Mouse (Mus musculus) limb, embryonic 11.5 days (tissue): ENCODE measurements around the gene Olfr132. TPM values are rescaled to one million over a fixed set of nuclear protein-coding genes. Genes with fewer than 3 reads are reported as not detected.
"Not testable (repeated sequence)": the region's sequence is repeated elsewhere in the genome, so short reads cannot be mapped to it uniquely, and the experiment has no call there.

Source experiments
- ATAC-seq: fragments of 200-750 bp; cut with Nextera tagmentation; 2 replicates; pipeline ENCODE4 v1.8.0; 2017; ENCODE audit warnings: low read depth; ENCODE audit not compliant: insufficient number of reproducible peaks, low FRiP score, low TSS enrichment
- DNase-seq: peaks from one replicate; pipeline ENCODE4 v3.0.0-alpha.2; 2015; ENCODE audit warnings: low spot score
- H3K27ac ChIP-seq: fragments of 300-500 bp; sonication (generic); replicated peaks from 2 replicates; pipeline ENCODE4 v1.5.1; 2014; ENCODE audit warnings: low read depth, mild to moderate bottlenecking, low read length
- H3K27me3 ChIP-seq: fragments of 300-500 bp; sonication (generic); 2 replicates; pipeline ENCODE4 v1.6.1; 2014; ENCODE audit warnings: mild to moderate bottlenecking, low read length, mixed read lengths; ENCODE audit not compliant: control insufficient read depth, insufficient read depth
- H3K36me3 ChIP-seq: fragments of 300-500 bp; sonication (generic); 2 replicates; pipeline ENCODE4 v1.6.1; 2014; ENCODE audit warnings: mild to moderate bottlenecking, low read length, moderate library complexity, mixed read lengths; ENCODE audit not compliant: control insufficient read depth, insufficient read depth
- H3K4me1 ChIP-seq: fragments of 300-500 bp; sonication (generic); 2 replicates; pipeline ENCODE4 v1.6.1; 2014; ENCODE audit warnings: low read length, mixed read lengths; ENCODE audit not compliant: control insufficient read depth, insufficient read depth
- H3K4me2 ChIP-seq: fragments of 300-500 bp; sonication (generic); 2 replicates; pipeline ENCODE4 v1.6.1; 2014; ENCODE audit warnings: low read depth, mild to moderate bottlenecking, moderate library complexity; ENCODE audit not compliant: severe bottlenecking
- H3K4me3 ChIP-seq: fragments of 300-500 bp; sonication (generic); 2 replicates; pipeline ENCODE4 v1.5.1; 2014; ENCODE audit warnings: low read depth, low read length
- H3K9ac ChIP-seq: fragments of 300-500 bp; sonication (generic); 2 replicates; pipeline ENCODE4 v1.6.1; 2014; ENCODE audit warnings: mild to moderate bottlenecking, low read length
- H3K9me3 ChIP-seq: fragments of 300-500 bp; sonication (generic); 2 replicates; pipeline ENCODE4 v1.6.1; 2016; ENCODE audit warnings: low read length; ENCODE audit not compliant: control insufficient read depth
- WGBS: fragments of 180-500 bp; shearing (Covaris S2); extraction: QIAGEN DNeasy Blood & Tissue Kit; methylation state at CpG from one replicate; pipeline ENCODE4 v1.1.7; 2014; 5-methylcytosine and 5-hydroxymethylcytosine counted together
- polyA plus RNA-seq: library from polyadenylated mRNA; unstranded; fragments of >200 nt; fragmentation: Nextera tagmentation; extraction: Ambion mirVana; gene quantifications from 2 replicates; pipeline ENCODE4 v1.2.1, GENCODE M21; 2014

The Olfr132 gene
- polyA plus RNA-seq: not detected in 2 replicates

- DNase-seq: no peak
- no peaks in the 10 kb centered on the region for H3K27me3 ChIP-seq
- H3K36me3 ChIP-seq: no peaks in the 10 kb centered on the region
- no peaks in the 10 kb centered on the region for H3K4me1 ChIP-seq
- no peak within 1 kb of the TSS for H3K27ac ChIP-seq
- H3K9me3 ChIP-seq: no peaks in the 10 kb centered on the region
- no peak within 1 kb of the TSS for H3K4me3 ChIP-seq
- no peak within 1 kb of the TSS for H3K9ac ChIP-seq
- WGBS: 76% methylated on average over 1 of the region's 1 CpGs
- H3K4me2 ChIP-seq: no peak within 1 kb of the TSS
- no peak for ATAC-seq
These were observed at the start of gene Olfr132 for GRCm38 (mm10) chr17:38134426-38134825. TSS of gene Olfr132 (minus strand) at chr17:38134526.

- Histone ChIP-seq H3K27me3 (no peaks in the 10 kb centered on the region), H3K4me3 (no peak within 1 kb of the TSS), H3K4me2 (no peak within 1 kb of the TSS), H3K9ac (no peak within 1 kb of the TSS), H3K36me3 (no peaks in the 10 kb centered on the region), H3K27ac (no peak within 1 kb of the TSS), H3K9me3 (no peaks in the 10 kb centered on the region), H3K4me1 (no peaks in the 10 kb centered on the region)
- DNase-seq (no peak), ATAC-seq (no peak)
- 74% methylated on average over 3 of the region's 3 CpGs for WGBS
These were observed 36.8 kb upstream of the Olfr132 start, which contains the start of gene Olfr134 for GRCm38 (mm10) chr17:38171088-38171487. TSS of gene Olfr134 (plus strand) at chr17:38171388.

- Histone ChIP-seq H3K4me3 (no peak within 1 kb of the TSS), H3K9ac (no peak within 1 kb of the TSS), H3K9me3 (no peaks in the 10 kb centered on the region), H3K4me1 (no peaks in the 10 kb centered on the region), H3K27me3 (no peaks in the 10 kb centered on the region), H3K4me2 (no peak within 1 kb of the TSS), H3K36me3 (no peaks in the 10 kb centered on the region), H3K27ac (no peak within 1 kb of the TSS)
- ATAC-seq: no peak
- 87% methylated on average over 2 of the region's 2 CpGs for WGBS
- no peak for DNase-seq
These were observed 10.7 kb upstream of the Olfr132 start, which contains the start of gene Olfr133 for GRCm38 (mm10) chr17:38144981-38145380. TSS of gene Olfr133 (plus strand) at chr17:38145281.

GRCm38 (mm10) chr17:38125371-38125770 lies 9.0 kb downstream of the Olfr132 start:
- not testable (repeated sequence) for ATAC-seq, H3K9me3 ChIP-seq, H3K4me2 ChIP-seq, H3K27me3 ChIP-seq, DNase-seq, H3K4me1 ChIP-seq, H3K9ac ChIP-seq, H3K27ac ChIP-seq, H3K4me3 ChIP-seq, H3K36me3 ChIP-seq
- WGBS: 75% methylated on average over 3 of the region's 3 CpGs

- H3K27ac ChIP-seq, H3K4me2 ChIP-seq: not testable (repeated sequence)
- WGBS: 78% methylated on average over 1 of the region's 1 CpGs
These were observed 10.1 kb downstream of the Olfr132 start for GRCm38 (mm10) chr17:38124199-38124598.

GRCm38 (mm10) chr17:38088593-38088992 lies 45.7 kb downstream of the Olfr132 start, which contains the start of gene Olfr131:
TSS of gene Olfr131 (minus strand) at chr17:38088693.
- no peak within 1 kb of the TSS for H3K27ac ChIP-seq
- no peaks in the 10 kb centered on the region for H3K36me3 ChIP-seq
- no peaks in the 10 kb centered on the region for H3K9me3 ChIP-seq
- H3K4me2 ChIP-seq: no peak within 1 kb of the TSS
- ATAC-seq (no peak), DNase-seq (no peak)
- H3K27me3 ChIP-seq: no peaks in the 10 kb centered on the region
- no peaks in the 10 kb centered on the region for H3K4me1 ChIP-seq
- no peak within 1 kb of the TSS for H3K4me3 ChIP-seq
- H3K9ac ChIP-seq: no peak within 1 kb of the TSS

More at GRCm38 (mm10) chr17:38124199-38124598, 10.1 kb downstream of the Olfr132 start:
- H3K4me1 ChIP-seq, H3K4me3 ChIP-seq, H3K9me3 ChIP-seq, H3K27me3 ChIP-seq, ATAC-seq, DNase-seq, H3K9ac ChIP-seq, H3K36me3 ChIP-seq: not testable (repeated sequence)

- H3K9me3 ChIP-seq: no peaks in the 10 kb centered on the region
- 88% methylated on average over 4 of the region's 4 CpGs for WGBS
- H3K36me3 ChIP-seq: no peaks in the 10 kb centered on the region
- no peak for ATAC-seq
- H3K27ac ChIP-seq: no peak overlapping the region
- no peaks in the 10 kb centered on the region for H3K27me3 ChIP-seq
- H3K4me3 ChIP-seq: no peak overlapping the region
- H3K9ac ChIP-seq: no peak overlapping the region
- no peak for DNase-seq
- H3K4me1 ChIP-seq: no peaks in the 10 kb centered on the region
- no peak overlapping the region for H3K4me2 ChIP-seq
These were observed 52.0 kb downstream of the Olfr132 start for GRCm38 (mm10) chr17:38082364-38082763.

Other genes with a start within 250 kb of the Olfr132 start
- not detected in 2 replicates for gene Olfr127, start 234.1 kb downstream of the Olfr132 start, polyA plus RNA-seq
- gene Olfr128, start 214.0 kb downstream of the Olfr132 start, polyA plus RNA-seq: not detected in 2 replicates
- not detected in 2 replicates for gene Olfr761, start 181.4 kb downstream of the Olfr132 start, polyA plus RNA-seq
- not detected in 2 replicates for gene Olfr129, start 74.4 kb downstream of the Olfr132 start, polyA plus RNA-seq
- gene Olfr130, start 70.6 kb downstream of the Olfr132 start, polyA plus RNA-seq: not detected in 2 replicates
- gene Olfr131, start 45.8 kb downstream of the Olfr132 start, polyA plus RNA-seq: not detected in 2 replicates
- gene Olfr133, start 10.8 kb upstream of the Olfr132 start, polyA plus RNA-seq: not detected in 2 replicates
- gene Olfr134, start 36.9 kb upstream of the Olfr132 start, polyA plus RNA-seq: not detected in 2 replicates
- gene Olfr135, start 69.8 kb upstream of the Olfr132 start, polyA plus RNA-seq: not detected in 2 replicates
- gene Olfr138, start 126.5 kb upstream of the Olfr132 start, polyA plus RNA-seq: not detected in 2 replicates
- gene Olfr137, start 173.0 kb upstream of the Olfr132 start, polyA plus RNA-seq: not detected in 2 replicates
- gene Olfr136, start 195.3 kb upstream of the Olfr132 start, polyA plus RNA-seq: not detected in 2 replicates